Mouse (Mus musculus) ovary, postnatal 10 days (tissue): ENCODE measurements around the gene Tspan9.

Experiments
- DNase-seq: peaks from one replicate; pipeline ENCODE4 v3.0.0; 2022; ENCODE audit warnings: low spot score

The Tspan9 gene

GRCm38 (mm10) chr6:128019119-128019518 is 124.3 kb downstream of the Tspan9 start:
- DNase-seq: no peak

GRCm38 (mm10) chr6:128015304-128015703 is 128.1 kb downstream of the Tspan9 start:
- no peak for DNase-seq

GRCm38 (mm10) chr6:128011781-128012180 is 131.6 kb downstream of the Tspan9 start:
- no peak for DNase-seq

GRCm38 (mm10) chr6:128011071-128011477 is 132.3 kb downstream of the Tspan9 start:
- DNase-seq: no peak

GRCm38 (mm10) chr6:128010135-128010971 is 133.0 kb downstream of the Tspan9 start:
- no peak for DNase-seq

- DNase-seq: no peak
These were observed 135.3 kb downstream of the Tspan9 start for GRCm38 (mm10) chr6:128007982-128008562.

- no peak for DNase-seq
These were observed 136.1 kb downstream of the Tspan9 start for GRCm38 (mm10) chr6:128007241-128007701.

GRCm38 (mm10) chr6:128006156-128006555 is 137.2 kb downstream of the Tspan9 start:
- DNase-seq: no peak

GRCm38 (mm10) chr6:128004544-128004943 is 138.8 kb downstream of the Tspan9 start:
- no peak for DNase-seq

GRCm38 (mm10) chr6:128003542-128003941 is 139.9 kb downstream of the Tspan9 start:
- DNase-seq: no peak

GRCm38 (mm10) chr6:128002667-128003066 is 140.7 kb downstream of the Tspan9 start:
- DNase-seq: no peak

- no peak for DNase-seq
These were observed 141.3 kb downstream of the Tspan9 start for GRCm38 (mm10) chr6:128002104-128002503.

- no peak for DNase-seq
These were observed 141.8 kb downstream of the Tspan9 start for GRCm38 (mm10) chr6:128001587-128001986.

GRCm38 (mm10) chr6:128000777-128001176 is 142.6 kb downstream of the Tspan9 start:
- no peak for DNase-seq

- no peak for DNase-seq
These were observed 144.3 kb downstream of the Tspan9 start for GRCm38 (mm10) chr6:127999118-127999517.

- DNase-seq: no peak
These were observed 146.5 kb downstream of the Tspan9 start for GRCm38 (mm10) chr6:127996928-127997327.

- no peak for DNase-seq
These were observed 150.4 kb downstream of the Tspan9 start for GRCm38 (mm10) chr6:127992993-127993392.

- DNase-seq: no peak
These were observed 151.8 kb downstream of the Tspan9 start for GRCm38 (mm10) chr6:127991509-127992176.

GRCm38 (mm10) chr6:127989624-127990212 is 153.7 kb downstream of the Tspan9 start:
- peak; percentile 56 for DNase-seq

GRCm38 (mm10) chr6:127988944-127989494 is 154.4 kb downstream of the Tspan9 start:
- DNase-seq: no peak

GRCm38 (mm10) chr6:127987374-127987773 is 156.0 kb downstream of the Tspan9 start:
- DNase-seq: no peak

- DNase-seq: no peak
These were observed 157.0 kb downstream of the Tspan9 start for GRCm38 (mm10) chr6:127986357-127986756.
